Mouse (Mus musculus) ovary, adult 18-20 months (tissue): Measurements from ENCODE around the gene Itpkb.

ENCODE experiments used
- DNase-seq: peaks from one replicate; pipeline ENCODE4 v3.0.0; 2022; ENCODE audit warnings: low spot score, mixed read lengths

Gene Itpkb

GRCm38 (mm10) chr1:180343434-180344210 lies 13.3 kb downstream of the Itpkb start:
- DNase-seq = no peak

GRCm38 (mm10) chr1:180345098-180345497 lies 14.8 kb downstream of the Itpkb start:
- no peak for DNase-seq

- no peak for DNase-seq
Measured at GRCm38 (mm10) chr1:180347059-180347458, 16.8 kb downstream of the Itpkb start.

GRCm38 (mm10) chr1:180347907-180348306 lies 17.6 kb downstream of the Itpkb start:
- DNase-seq = no peak

- DNase-seq = no peak
Measured at GRCm38 (mm10) chr1:180349090-180349489, 18.8 kb downstream of the Itpkb start.

GRCm38 (mm10) chr1:180352258-180352657 lies 22.0 kb downstream of the Itpkb start:
- peak; percentile 75 for DNase-seq

- no peak for DNase-seq
Measured at GRCm38 (mm10) chr1:180354129-180354528, 23.8 kb downstream of the Itpkb start.

GRCm38 (mm10) chr1:180354976-180355730 lies 24.9 kb downstream of the Itpkb start:
- no peak for DNase-seq

- DNase-seq = no peak
Measured at GRCm38 (mm10) chr1:180356176-180356575, 25.9 kb downstream of the Itpkb start.

GRCm38 (mm10) chr1:180356857-180357256 lies 26.6 kb downstream of the Itpkb start:
- DNase-seq = no peak

GRCm38 (mm10) chr1:180357893-180358331 lies 27.6 kb downstream of the Itpkb start:
- no peak for DNase-seq

GRCm38 (mm10) chr1:180358466-180358865 lies 28.2 kb downstream of the Itpkb start:
- no peak for DNase-seq

- no peak for DNase-seq
Measured at GRCm38 (mm10) chr1:180359311-180359710, 29.0 kb downstream of the Itpkb start.

GRCm38 (mm10) chr1:180362176-180362575 lies 31.9 kb downstream of the Itpkb start:
- no peak for DNase-seq

GRCm38 (mm10) chr1:180362844-180363243 lies 32.6 kb downstream of the Itpkb start:
- DNase-seq = no peak

GRCm38 (mm10) chr1:180363317-180363716 lies 33.0 kb downstream of the Itpkb start:
- DNase-seq = no peak

- no peak for DNase-seq
Measured at GRCm38 (mm10) chr1:180364005-180364404, 33.7 kb downstream of the Itpkb start.

GRCm38 (mm10) chr1:180364720-180365119 lies 34.4 kb downstream of the Itpkb start:
- DNase-seq = no peak

- DNase-seq = peak; percentile 94
Measured at GRCm38 (mm10) chr1:180365180-180365810, 35.0 kb downstream of the Itpkb start.

GRCm38 (mm10) chr1:180365983-180366811 lies 35.9 kb downstream of the Itpkb start:
- no peak for DNase-seq

- no peak for DNase-seq
Measured at GRCm38 (mm10) chr1:180367045-180367619, 36.8 kb downstream of the Itpkb start.
